ENCODE assay signal across 8 mouse cellular contexts in genomic region chr2:158609681-158610080, GRCm38 (mm10). TPM values are rescaled to one million over a fixed set of nuclear protein-coding genes. Genes with fewer than 3 reads are reported as not detected.
DNase-seq lines count a peak whose midpoint lies in the region; ATAC-seq and TF ChIP-seq lines count a peak whose summit lies in the region.
"Had no signal": no experiment of that assay in that cellular context is flagged by ENCODE, and none has a peak within 500 bp of the region (broad histone marks: within the 10 kb centered on the region; RNA-seq: fewer than 3 reads in every experiment).

No protein-coding gene starts in this region.

- H3K36me3 ChIP-seq in lung, embryonic 14.5 days (ENCODE audit: insufficient read depth), result no peaks in the 10 kb centered on the region
- H3K36me3 ChIP-seq in embryonic facial prominence, embryonic 15.5 days, result no peaks in the 10 kb centered on the region
- H3K36me3 ChIP-seq in hindbrain, postnatal 0 days (ENCODE audit: insufficient read depth, low read length), result no peaks in the 10 kb centered on the region
- no peaks in the 10 kb centered on the region for H3K36me3 ChIP-seq in neural tube, embryonic 15.5 days

- peak overlapping the region; percentile 12; the same call in 1 of the 2 replicates for H3K4me2 ChIP-seq in lung, embryonic 14.5 days
- 0 out of 2 replicates have a peak overlapping the region, but pooled peaks have one; percentile 15 for H3K4me2 ChIP-seq in embryonic facial prominence, embryonic 15.5 days (replicated peaks)
- H3K4me2 ChIP-seq in hindbrain, postnatal 0 days (ENCODE audit: low read depth, low read length), result peak overlapping the region; percentile 50
- peak overlapping the region; percentile 53 for H3K4me2 ChIP-seq in neural tube, embryonic 15.5 days

- WGBS in lung, embryonic 14.5 days, result under 1% methylated on average over 27 of the region's 27 CpGs
- WGBS in embryonic facial prominence, embryonic 15.5 days, result under 1% methylated on average over 27 of the region's 27 CpGs
- under 1% methylated on average over 27 of the region's 27 CpGs for WGBS in hindbrain, postnatal 0 days
- under 1% methylated on average over 27 of the region's 27 CpGs for WGBS in neural tube, embryonic 15.5 days

- no peak for ATAC-seq in lung, embryonic 14.5 days (ENCODE audit: insufficient read depth)
- ATAC-seq in embryonic facial prominence, embryonic 15.5 days (ENCODE audit: insufficient number of reproducible peaks, low FRiP score, low TSS enrichment, low read depth), result no peak
- no peak for ATAC-seq in hindbrain, postnatal 0 days
- ATAC-seq in neural tube, embryonic 15.5 days (ENCODE audit: low FRiP score), result no peak
- ATAC-seq in erythroid progenitor cell, adult 5-6 weeks (replicated peaks; ENCODE audit: low FRiP score, poor library complexity, severe bottlenecking), result no peak

- H3K4me1 ChIP-seq in lung, embryonic 14.5 days (ENCODE audit: insufficient read depth), result no peaks in the 10 kb centered on the region
- H3K4me1 ChIP-seq in embryonic facial prominence, embryonic 15.5 days, result peaks cover 28% of the 10 kb centered on the region
- no peaks in the 10 kb centered on the region for H3K4me1 ChIP-seq in hindbrain, postnatal 0 days (ENCODE audit: insufficient read depth, low read length)
- H3K4me1 ChIP-seq in neural tube, embryonic 15.5 days, result peaks cover 36% of the 10 kb centered on the region

- peaks cover 87% of the 10 kb centered on the region for H3K27me3 ChIP-seq in lung, embryonic 14.5 days (ENCODE audit: insufficient read depth, low read length)
- H3K27me3 ChIP-seq in embryonic facial prominence, embryonic 15.5 days, result peaks cover 98% of the 10 kb centered on the region
- peaks cover 54% of the 10 kb centered on the region for H3K27me3 ChIP-seq in hindbrain, postnatal 0 days (ENCODE audit: insufficient read depth, low read length)
- H3K27me3 ChIP-seq in neural tube, embryonic 15.5 days (replicated peaks), result peaks cover 81% of the 10 kb centered on the region

- H3K27ac ChIP-seq in lung, embryonic 14.5 days (ENCODE audit: low read depth), result no peak overlapping the region
- H3K27ac ChIP-seq in embryonic facial prominence, embryonic 15.5 days (replicated peaks), result no peak overlapping the region
- peak overlapping the region; percentile 77 for H3K27ac ChIP-seq in hindbrain, postnatal 0 days
- H3K27ac ChIP-seq in neural tube, embryonic 15.5 days (replicated peaks), result peak overlapping the region; percentile 88

- H3K4me3 ChIP-seq in lung, embryonic 14.5 days (ENCODE audit: low read depth, low read length), result no peak overlapping the region
- peak overlapping the region; percentile 10; the same call in 1 of the 2 replicates for H3K4me3 ChIP-seq in embryonic facial prominence, embryonic 15.5 days (replicated peaks)
- H3K4me3 ChIP-seq in hindbrain, postnatal 0 days (ENCODE audit: low read length), result peak overlapping the region; percentile 40
- H3K4me3 ChIP-seq in neural tube, embryonic 15.5 days (replicated peaks), result peak overlapping the region; percentile 50

- DNase-seq in lung, embryonic 14.5 days, result peak; percentile 37
- no peak for DNase-seq in lung, postnatal 14 days
- DNase-seq in hindbrain, postnatal 0 days (ENCODE audit: low spot score), result peak; percentile 48
- DNase-seq in right cerebral cortex, postnatal 36 days (ENCODE audit: low spot score in 2 of 2), result no peak
- DNase-seq: cerebellum, postnatal 36 days had no signal

- no peak overlapping the region for H3K9ac ChIP-seq in lung, embryonic 14.5 days
- no peak overlapping the region for H3K9ac ChIP-seq in embryonic facial prominence, embryonic 15.5 days
- H3K9ac ChIP-seq in hindbrain, postnatal 0 days (replicated peaks; ENCODE audit: low read length), result peak overlapping the region; percentile 57
- H3K9ac ChIP-seq in neural tube, embryonic 15.5 days (replicated peaks), result peak overlapping the region; percentile 60

- no peak for TF ChIP-seq CTCF in lung, embryonic 14.5 days (IDR thresholded peaks at IDR 0.05; ENCODE audit: low read depth)
- TF ChIP-seq CTCF in hindbrain, postnatal 0 days (IDR thresholded peaks at IDR 0.05; ENCODE audit: low read depth), result no peak

- no peaks in the 10 kb centered on the region for H3K9me3 ChIP-seq in lung, embryonic 14.5 days (ENCODE audit: low read depth, low read length)
- no peaks in the 10 kb centered on the region for H3K9me3 ChIP-seq in embryonic facial prominence, embryonic 15.5 days (replicated peaks)
- H3K9me3 ChIP-seq in hindbrain, postnatal 0 days (ENCODE audit: low read length), result no peaks in the 10 kb centered on the region
- no peaks in the 10 kb centered on the region for H3K9me3 ChIP-seq in neural tube, embryonic 15.5 days (replicated peaks)

RNA-seq across cellular contexts. Expression of gene Slc32a1, which starts 0.9 kb away (rescaled TPM):
- not detected in 2 replicates for polyA plus RNA-seq in lung, embryonic 14.5 days (2014; fragmentation: Nextera tagmentation; extraction: Ambion mirVana)
- 0.05 and 0.08 TPM in 2 replicates for polyA plus RNA-seq in embryonic facial prominence, embryonic 15.5 days (2015; fragmentation: Nextera tagmentation; extraction: Ambion mirVana)
- 70.4 and 79.8 TPM in 2 replicates for total RNA-seq in hindbrain, postnatal 0 days (2014; rRNA removed)
- polyA plus RNA-seq in hindbrain, postnatal 0 days (2015; fragmentation: Nextera tagmentation; extraction: Ambion mirVana), result 16.5 and 16.7 TPM in 2 replicates
- polyA plus RNA-seq in neural tube, embryonic 15.5 days (2015; fragmentation: Nextera tagmentation; extraction: Ambion mirVana), result 9.7 and 11.1 TPM in 2 replicates
- not detected in 2 replicates for total RNA-seq in erythroid progenitor cell, adult 5-6 weeks (2015; ENCODE audit: low replicate concordance)
- total RNA-seq in erythroid progenitor cell, adult 5-6 weeks (2017; ENCODE audit: low replicate concordance), result not detected in 2 replicates

RNA-seq across cellular contexts. Expression of gene Actr5, which starts 15.0 kb away (rescaled TPM):
- 12.5 and 15.5 TPM in 2 replicates for polyA plus RNA-seq in lung, embryonic 14.5 days (2014; fragmentation: Nextera tagmentation; extraction: Ambion mirVana)
- 12.0 and 13.1 TPM in 2 replicates for polyA plus RNA-seq in embryonic facial prominence, embryonic 15.5 days (2015; fragmentation: Nextera tagmentation; extraction: Ambion mirVana)
- total RNA-seq in hindbrain, postnatal 0 days (2014; rRNA removed), result 18.0 and 25.4 TPM in 2 replicates
- 8.0 and 8.6 TPM in 2 replicates for polyA plus RNA-seq in hindbrain, postnatal 0 days (2015; fragmentation: Nextera tagmentation; extraction: Ambion mirVana)
- 11.4 TPM in 2 replicates for polyA plus RNA-seq in neural tube, embryonic 15.5 days (2015; fragmentation: Nextera tagmentation; extraction: Ambion mirVana)
- 0.84 and 7.2 TPM in 2 replicates for total RNA-seq in erythroid progenitor cell, adult 5-6 weeks (2015; ENCODE audit: low replicate concordance)
- 4.2 and 6.2 TPM in 2 replicates for total RNA-seq in erythroid progenitor cell, adult 5-6 weeks (2017; ENCODE audit: low replicate concordance)

RNA-seq across cellular contexts. Expression of gene Ppp1r16b, which starts 55.5 kb away (rescaled TPM):
- 16.3 and 17.6 TPM in 2 replicates for polyA plus RNA-seq in lung, embryonic 14.5 days (2014; fragmentation: Nextera tagmentation; extraction: Ambion mirVana)
- 5.3 and 5.7 TPM in 2 replicates for polyA plus RNA-seq in embryonic facial prominence, embryonic 15.5 days (2015; fragmentation: Nextera tagmentation; extraction: Ambion mirVana)
- total RNA-seq in hindbrain, postnatal 0 days (2014; rRNA removed), result 25.9 and 32.4 TPM in 2 replicates
- 29.7 and 30.3 TPM in 2 replicates for polyA plus RNA-seq in hindbrain, postnatal 0 days (2015; fragmentation: Nextera tagmentation; extraction: Ambion mirVana)
- 25.3 and 26.6 TPM in 2 replicates for polyA plus RNA-seq in neural tube, embryonic 15.5 days (2015; fragmentation: Nextera tagmentation; extraction: Ambion mirVana)
- 1.4 and 2.5 TPM in 2 replicates for total RNA-seq in erythroid progenitor cell, adult 5-6 weeks (2015; ENCODE audit: low replicate concordance)
- 1.7 and 2.3 TPM in 2 replicates for total RNA-seq in erythroid progenitor cell, adult 5-6 weeks (2017; ENCODE audit: low replicate concordance)

Comparison
In these comparisons a context has a peak if more than half of its experiments do, and no peak if none do; other contexts are left out.
1. DNase-seq: peak in lung, embryonic 14.5 days (single experiment) and hindbrain, postnatal 0 days (single experiment); none in lung, postnatal 14 days (single experiment) and right cerebral cortex, postnatal 36 days (0 of 2).
2. H3K27ac ChIP-seq: peak in hindbrain, postnatal 0 days (single experiment) and neural tube, embryonic 15.5 days (single experiment); none in lung, embryonic 14.5 days (single experiment) and embryonic facial prominence, embryonic 15.5 days (single experiment).
3. H3K9ac ChIP-seq: peak in hindbrain, postnatal 0 days (single experiment) and neural tube, embryonic 15.5 days (single experiment); none in lung, embryonic 14.5 days (single experiment) and embryonic facial prominence, embryonic 15.5 days (single experiment).
4. Peak in every context shown above with its lines, with median percentiles within 50 percentile points of each other: H3K4me2 ChIP-seq.